Mouse (Mus musculus) stomach, embryonic 16.5 days (tissue): ENCODE data around the gene Sept12. TPM values are rescaled to one million over a fixed set of nuclear protein-coding genes. Genes with fewer than 3 reads are reported as not detected.

Source experiments
- ATAC-seq: fragments of 200-750 bp; cut with Nextera tagmentation; 2 replicates; pipeline ENCODE4 v1.8.0; 2017; ENCODE audit warnings: moderate number of reproducible peaks, moderate TSS enrichment; ENCODE audit not compliant: insufficient read depth, low FRiP score
- H3K27ac ChIP-seq: fragments of 300-500 bp; sonication (generic); 2 replicates; pipeline ENCODE4 v1.5.1; 2014; ENCODE audit warnings: low read length
- H3K27me3 ChIP-seq: fragments of 300-500 bp; sonication (generic); 2 replicates; pipeline ENCODE4 v1.6.1; 2014; ENCODE audit warnings: low read length, control low read depth, mixed read lengths; ENCODE audit not compliant: control insufficient read depth, insufficient read depth
- H3K36me3 ChIP-seq: fragments of 300-500 bp; sonication (generic); 2 replicates; pipeline ENCODE4 v1.6.1; 2014; ENCODE audit warnings: low read length; ENCODE audit not compliant: control insufficient read depth, insufficient read depth
- H3K4me1 ChIP-seq: fragments of 300-500 bp; sonication (generic); 2 replicates; pipeline ENCODE4 v1.6.1; 2014; ENCODE audit warnings: low read length, control low read depth, mixed read lengths; ENCODE audit not compliant: control insufficient read depth, insufficient read depth
- H3K4me2 ChIP-seq: fragments of 300-500 bp; sonication (generic); 2 replicates; pipeline ENCODE4 v1.6.1; 2014; ENCODE audit warnings: low read depth, low read length, mixed read lengths
- H3K4me3 ChIP-seq: fragments of 300-500 bp; sonication (generic); replicated peaks from 2 replicates; pipeline ENCODE4 v1.5.1; 2014; ENCODE audit warnings: mild to moderate bottlenecking, low read length
- H3K9ac ChIP-seq: fragments of 300-500 bp; sonication (generic); 2 replicates; pipeline ENCODE4 v1.6.1; 2014; ENCODE audit warnings: low read length
- H3K9me3 ChIP-seq: fragments of 300-500 bp; sonication (generic); replicated peaks from 2 replicates; pipeline ENCODE4 v1.6.1; 2016; ENCODE audit warnings: low read length, control low read depth; ENCODE audit not compliant: control insufficient read depth
- WGBS: fragments of 180-500 bp; shearing (Covaris S2); extraction: QIAGEN DNeasy Blood & Tissue Kit; methylation state at CpG from one replicate; pipeline ENCODE4 v1.1.7; 2014; 5-methylcytosine and 5-hydroxymethylcytosine counted together
- polyA plus RNA-seq: library from polyadenylated mRNA; unstranded; fragments of >200 nt; fragmentation: Nextera tagmentation; extraction: Ambion mirVana; gene quantifications from 2 replicates; pipeline ENCODE4 v1.2.1, GENCODE M21; 2015

The Sept12 gene
- polyA plus RNA-seq, 1 experiment from 2014 or later: not detected

GRCm38 (mm10) chr16:4937351-4938190, 60.1 kb downstream of the Sept12 start:
- Histone ChIP-seq H3K36me3 (peaks cover 25% of the 10 kb centered on the region), H3K4me1 (peaks cover 13% of the 10 kb centered on the region), H3K27ac (no peak overlapping the region), H3K4me2 (no peak overlapping the region), H3K27me3 (no peaks in the 10 kb centered on the region), H3K9ac (no peak overlapping the region), H3K4me3 (no peak overlapping the region), H3K9me3 (no peaks in the 10 kb centered on the region)
- WGBS: 87% methylated on average over 8 of the region's 8 CpGs
- ATAC-seq: no peak

Other genes with a start within 250 kb of the Sept12 start
- 75.8 and 82.0 TPM in 2 replicates for gene Cdip1, start 207.6 kb downstream of the Sept12 start, polyA plus RNA-seq
- 0.27 and 0.47 TPM in 2 replicates for gene 4930562C15Rik, start 162.4 kb downstream of the Sept12 start, polyA plus RNA-seq
- 31.5 and 36.3 TPM in 2 replicates for gene Ubald1, start 117.5 kb downstream of the Sept12 start, polyA plus RNA-seq
- 81.1 and 87.7 TPM in 2 replicates for gene Mgrn1, start 111.6 kb downstream of the Sept12 start, polyA plus RNA-seq
- gene Nudt16l1, start 59.1 kb downstream of the Sept12 start, polyA plus RNA-seq: 125 and 136 TPM in 2 replicates
- gene Anks3, start 33.6 kb downstream of the Sept12 start, polyA plus RNA-seq: 48.6 and 54.3 TPM in 2 replicates
- 57.6 and 68.8 TPM in 2 replicates for gene Smim22, start 9.4 kb upstream of the Sept12 start, polyA plus RNA-seq
- 50.6 and 51.9 TPM in 2 replicates for gene Rogdi, start 15.7 kb upstream of the Sept12 start, polyA plus RNA-seq
- 139 and 142 TPM in 2 replicates for gene Glyr1, start 52.0 kb upstream of the Sept12 start, polyA plus RNA-seq
- 11.7 and 13.3 TPM in 2 replicates for gene Ubn1, start 52.2 kb upstream of the Sept12 start, polyA plus RNA-seq
- gene Ppl, start 134.6 kb upstream of the Sept12 start, polyA plus RNA-seq: 62.8 and 101 TPM in 2 replicates
- gene Sec14l5, start 149.3 kb upstream of the Sept12 start, polyA plus RNA-seq: 0.09 and 0.27 TPM in 2 replicates
- 19.6 and 19.7 TPM in 2 replicates for gene Nagpa, start 206.2 kb upstream of the Sept12 start, polyA plus RNA-seq
- gene AU021092, start 224.4 kb upstream of the Sept12 start, polyA plus RNA-seq: 5.3 and 6.9 TPM in 2 replicates
- gene Alg1, start 235.8 kb upstream of the Sept12 start, polyA plus RNA-seq: 32.5 and 35.1 TPM in 2 replicates